Mouse (Mus musculus): ENCODE results near the gene Pes1.

- TF ChIP-seq POLR2A (IDR thresholded peaks at IDR 0.05; ENCODE audit: insufficient read depth, low read depth, low read length) (no peak), CTCF (IDR thresholded peaks at IDR 0.05; ENCODE audit: insufficient read depth, low read depth, low read length) (no peak)
These were observed 28.6 kb upstream of the Pes1 start for GRCm38 (mm10) chr11:3935135-3935534.

Measured in olfactory bulb, adult 2 months (tissue).